In genomic region chr6:28789685-28790084, GRCm38 (mm10) we compare ENCODE assay signal across 16 mouse cellular contexts.
"Had no signal": no experiment of that assay in that cellular context is flagged by ENCODE, and none has a peak within 500 bp of the region (broad histone marks: within the 10 kb centered on the region; RNA-seq: fewer than 3 reads in every experiment).

No protein-coding gene starts in this region.

- H3K27ac ChIP-seq: kidney, postnatal 0 days; liver, embryonic 13.5 days; macrophage; midbrain, embryonic 12.5 days; midbrain, embryonic 15.5 days; neural tube, embryonic 12.5 days had no signal

- H3K9me3 ChIP-seq: liver, embryonic 13.5 days; midbrain, embryonic 12.5 days; midbrain, embryonic 15.5 days; neural tube, embryonic 12.5 days; neural tube, embryonic 15.5 days had no signal

- H3K27me3 ChIP-seq: liver, embryonic 13.5 days; midbrain, embryonic 12.5 days; midbrain, embryonic 15.5 days; neural tube, embryonic 12.5 days; neural tube, embryonic 15.5 days had no signal

- H3K9ac ChIP-seq: liver, embryonic 13.5 days; lung, embryonic 14.5 days; midbrain, embryonic 12.5 days; midbrain, embryonic 15.5 days; neural tube, embryonic 12.5 days; neural tube, embryonic 15.5 days had no signal

- H3K36me3 ChIP-seq: midbrain, embryonic 12.5 days; midbrain, embryonic 15.5 days; neural tube, embryonic 12.5 days; neural tube, embryonic 15.5 days had no signal

- DNase-seq: kidney, adult 2 months; kidney, postnatal 25 days; liver, embryonic 13.5 days; lung, embryonic 14.5 days; lung, postnatal 14 days; retina, postnatal 1 day; right cerebral cortex, postnatal 25 days; thymus, adult 18-20 months; thymus, postnatal 36 days had no signal

- H3K4me3 ChIP-seq: liver, embryonic 13.5 days; midbrain, embryonic 12.5 days; midbrain, embryonic 15.5 days; neural tube, embryonic 12.5 days; neural tube, embryonic 15.5 days had no signal

- H3K4me2 ChIP-seq: liver, embryonic 13.5 days; lung, embryonic 14.5 days; midbrain, embryonic 12.5 days; midbrain, embryonic 15.5 days; neural tube, embryonic 12.5 days; neural tube, embryonic 15.5 days had no signal

- ATAC-seq: intestine, postnatal 0 days had no signal
